Mouse (Mus musculus) erythroblast, embryonic 14.5 days (primary cell): ENCODE data around the gene Csta1. TPM values are rescaled to one million over a fixed set of nuclear protein-coding genes. Genes with fewer than 3 reads are reported as not detected.

Experiments used
- H3K27me3 ChIP-seq: 2 replicates; pipeline ENCODE4 v1.6.1; 2012; ENCODE audit warnings: inconsistent platforms; ENCODE audit not compliant: control insufficient read depth
- H3K36me3 ChIP-seq: 2 replicates; pipeline ENCODE4 v1.6.1; 2012; ENCODE audit warnings: mild to moderate bottlenecking, inconsistent platforms; ENCODE audit not compliant: control insufficient read depth
- H3K4me1 ChIP-seq: 2 replicates; pipeline ENCODE4 v1.6.1; 2012; ENCODE audit warnings: inconsistent platforms; ENCODE audit not compliant: control insufficient read depth
- H3K4me3 ChIP-seq: replicated peaks from 2 replicates; pipeline ENCODE3; 2012; ENCODE audit warnings: moderate library complexity, mild to moderate bottlenecking, inconsistent platforms
- H3K9me3 ChIP-seq: 2 replicates; pipeline ENCODE4 v1.6.1; 2012; ENCODE audit warnings: low read length, inconsistent platforms, mixed read lengths; ENCODE audit not compliant: control insufficient read depth
- GATA1 ChIP-seq: IDR thresholded peaks from 2 replicates; pipeline ENCODE4 v1.6.1; 2012; ENCODE audit warnings: low read length, inconsistent platforms, mixed read lengths
- TAL1 ChIP-seq: IDR thresholded peaks from 3 replicates; pipeline ENCODE4 v1.6.1; 2012; ENCODE audit warnings: low read length, inconsistent platforms, mixed read lengths
- polyA plus RNA-seq: library from polyadenylated mRNA; stranded (reverse); fragments of >175 nt; gene quantifications from 2 replicates; pipeline ENCODE4 v1.2.3, GENCODE M21; 2012

Csta1 gene
- polyA plus RNA-seq, 1 experiment, result not detected

DNA sequence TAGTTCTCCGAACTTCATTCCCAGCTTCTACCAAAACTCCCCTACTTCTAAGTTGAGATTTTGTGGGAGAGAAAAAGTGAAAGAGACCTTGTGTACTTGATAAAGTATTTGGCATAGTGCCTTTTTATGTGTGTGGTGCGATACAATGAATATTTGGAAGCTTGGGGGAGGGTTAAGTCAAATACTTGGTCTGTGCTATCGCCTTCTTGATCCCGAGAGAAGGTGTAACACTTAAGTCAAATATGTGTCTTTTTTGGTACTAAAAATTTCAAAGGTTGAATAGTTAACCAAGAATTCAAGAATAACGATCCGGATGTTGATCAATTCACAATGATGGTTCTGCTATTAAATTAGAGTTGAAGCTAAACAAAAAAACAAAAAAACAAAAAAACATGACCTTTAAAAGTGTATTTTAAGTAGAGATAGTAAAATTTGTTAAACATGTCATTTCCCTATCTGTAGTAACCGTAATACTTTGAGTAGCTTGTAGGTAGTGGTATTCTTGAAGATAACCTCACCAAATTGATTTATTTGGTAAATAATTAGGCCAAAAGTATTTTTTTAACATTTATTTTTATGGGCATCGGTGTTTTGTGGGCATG, 58.5 kb downstream of the Csta1 start:
- Histone ChIP-seq H3K27me3 (no peaks in the 10 kb centered on the region), H3K9me3 (no peaks in the 10 kb centered on the region), H3K36me3 (peaks cover 23% of the 10 kb centered on the region), H3K4me1 (peaks cover 47% of the 10 kb centered on the region), H3K4me3 (peak overlapping the region; percentile 77)
- TF ChIP-seq TAL1, result no peak
- TF ChIP-seq GATA1, result no peak

DNA sequence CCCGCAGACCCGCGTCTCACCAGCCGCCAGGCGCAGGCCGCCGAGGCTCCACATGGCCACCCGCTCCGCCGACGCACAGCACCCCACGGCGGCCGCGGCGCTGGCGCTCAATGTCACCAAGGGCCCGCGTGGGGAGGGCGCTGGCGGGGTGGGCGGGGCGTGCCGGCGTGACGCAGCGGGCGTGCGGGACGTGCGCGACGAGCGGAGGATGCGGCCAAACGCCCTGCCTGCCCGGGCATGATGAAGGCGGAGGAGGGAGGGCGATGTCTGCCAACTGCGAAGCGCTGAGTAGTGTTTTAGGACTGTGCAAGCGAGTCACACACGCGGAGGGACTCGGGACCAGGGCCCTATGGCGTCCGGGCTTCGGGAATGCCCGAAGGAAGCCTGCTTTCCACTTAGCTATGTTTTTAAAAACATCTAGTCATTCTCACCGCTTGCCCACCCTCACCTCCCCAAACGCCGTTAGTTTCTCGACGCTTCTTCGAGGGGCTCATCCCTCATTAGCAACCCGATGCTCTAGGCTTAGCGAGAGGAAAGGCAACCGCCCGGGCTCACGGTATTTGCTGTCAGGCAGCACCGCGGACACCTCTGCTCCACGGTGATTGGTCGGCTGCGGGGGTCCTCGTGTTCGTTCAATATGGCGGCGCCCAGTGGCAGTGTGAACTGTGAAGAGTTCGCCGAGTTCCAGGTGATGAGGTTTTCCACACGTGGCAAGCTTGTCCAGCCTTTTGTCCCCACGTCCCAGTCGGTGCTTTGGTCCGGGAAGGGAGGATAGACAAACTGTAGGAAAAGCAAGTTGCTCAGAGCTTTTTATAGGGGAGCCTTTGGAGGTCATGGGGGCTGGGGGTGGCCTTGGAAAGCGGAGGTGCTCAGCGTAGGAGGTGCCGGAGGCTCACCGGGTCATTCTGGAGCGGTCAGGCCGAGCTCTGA, 59.3 kb downstream of the Csta1 start, which contains the start of the genes Fam162a and Ccdc58:
Gene Fam162a, minus strand, starts transcription at position 145 of the 930 bp plus-strand sequence.
Gene Ccdc58, plus strand, starts transcription at position 236 of the 930 bp plus-strand sequence.
- TF ChIP-seq GATA1 (no peak), TAL1 (no peak)
- H3K27me3 ChIP-seq, result no peaks in the 10 kb centered on the region
- peaks cover 47% of the 10 kb centered on the region for H3K4me1 ChIP-seq
- peak within 1 kb of the TSS; percentile 77 for H3K4me3 ChIP-seq
- no peaks in the 10 kb centered on the region for H3K9me3 ChIP-seq
- peaks cover 30% of the 10 kb centered on the region for H3K36me3 ChIP-seq

DNA sequence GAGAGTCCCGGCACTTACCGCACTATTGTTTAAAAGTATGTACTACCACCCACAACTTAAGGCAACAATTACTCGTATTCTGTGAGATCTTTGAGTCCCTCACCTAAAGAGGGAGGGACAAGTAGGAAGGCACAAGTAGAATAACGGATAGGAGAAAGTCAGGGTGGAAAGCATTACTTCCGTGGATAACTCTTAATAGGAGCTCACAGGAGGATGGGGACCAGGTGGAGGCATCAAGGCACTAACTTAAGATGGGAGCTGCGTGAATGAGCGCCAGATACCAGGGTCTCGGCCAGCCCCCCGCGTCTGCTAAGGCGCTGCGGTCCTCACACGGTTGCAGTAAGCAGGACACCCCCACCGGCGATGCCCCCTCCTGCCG, 60.0 kb downstream of the Csta1 start:
- Histone ChIP-seq H3K4me1 (peaks cover 47% of the 10 kb centered on the region), H3K27me3 (no peaks in the 10 kb centered on the region), H3K9me3 (no peaks in the 10 kb centered on the region), H3K4me3 (peak overlapping the region; percentile 77), H3K36me3 (peaks cover 33% of the 10 kb centered on the region)
- TF ChIP-seq TAL1 (no peak), GATA1 (no peak)

Other genes with a start within 250 kb of the Csta1 start
- 0.03 and 0.05 TPM in 2 replicates for gene Parp9, start 192.8 kb downstream of the Csta1 start, polyA plus RNA-seq
- gene Dtx3l, start 192.1 kb downstream of the Csta1 start, polyA plus RNA-seq, result 0.03 and 0.04 TPM in 2 replicates
- gene Kpna1, start 152.5 kb downstream of the Csta1 start, polyA plus RNA-seq, result 2.7 and 5.2 TPM in 2 replicates
- 0.02 and 0.03 TPM in 2 replicates for gene Wdr5b, start 90.1 kb downstream of the Csta1 start, polyA plus RNA-seq
- gene Fam162a, start 59.6 kb downstream of the Csta1 start, polyA plus RNA-seq, result 5.7 and 7.9 TPM in 2 replicates
- 0.13 and 0.17 TPM in 2 replicates for gene Ccdc58, start 59.6 kb downstream of the Csta1 start, polyA plus RNA-seq
- gene Stfa2l1, start 25.6 kb upstream of the Csta1 start, polyA plus RNA-seq, result not detected in 2 replicates
- 0.16 TPM in 1 of 2 replicates, not detected in the other for gene Gm5483, start 53.0 kb upstream of the Csta1 start, polyA plus RNA-seq
- not detected in 2 replicates for gene Gm5416, start 79.2 kb upstream of the Csta1 start, polyA plus RNA-seq
- not detected in 2 replicates for gene 2010005H15Rik, start 90.2 kb upstream of the Csta1 start, polyA plus RNA-seq
- gene Stfa1, start 145.7 kb upstream of the Csta1 start, polyA plus RNA-seq, result not detected in 2 replicates
- gene BC117090, start 203.1 kb upstream of the Csta1 start, polyA plus RNA-seq, result not detected in 2 replicates
- 0.17 TPM in 1 of 2 replicates, not detected in the other for gene BC100530, start 236.5 kb upstream of the Csta1 start, polyA plus RNA-seq